Mouse (Mus musculus): ENCODE measurements around the gene Trim34a. TPM values are rescaled to one million over a fixed set of nuclear protein-coding genes. Genes with fewer than 3 reads are reported as not detected.

The Trim34a gene
- 16.4 TPM for polyA plus RNA-seq (2014; fragmentation: Illumina TruSeq; extraction: RNeasy Lipid Tissue Mini Kit (QIAGEN cat#74804); ENCODE audit: insufficient read depth, low read depth, low replicate concordance)

DNA sequence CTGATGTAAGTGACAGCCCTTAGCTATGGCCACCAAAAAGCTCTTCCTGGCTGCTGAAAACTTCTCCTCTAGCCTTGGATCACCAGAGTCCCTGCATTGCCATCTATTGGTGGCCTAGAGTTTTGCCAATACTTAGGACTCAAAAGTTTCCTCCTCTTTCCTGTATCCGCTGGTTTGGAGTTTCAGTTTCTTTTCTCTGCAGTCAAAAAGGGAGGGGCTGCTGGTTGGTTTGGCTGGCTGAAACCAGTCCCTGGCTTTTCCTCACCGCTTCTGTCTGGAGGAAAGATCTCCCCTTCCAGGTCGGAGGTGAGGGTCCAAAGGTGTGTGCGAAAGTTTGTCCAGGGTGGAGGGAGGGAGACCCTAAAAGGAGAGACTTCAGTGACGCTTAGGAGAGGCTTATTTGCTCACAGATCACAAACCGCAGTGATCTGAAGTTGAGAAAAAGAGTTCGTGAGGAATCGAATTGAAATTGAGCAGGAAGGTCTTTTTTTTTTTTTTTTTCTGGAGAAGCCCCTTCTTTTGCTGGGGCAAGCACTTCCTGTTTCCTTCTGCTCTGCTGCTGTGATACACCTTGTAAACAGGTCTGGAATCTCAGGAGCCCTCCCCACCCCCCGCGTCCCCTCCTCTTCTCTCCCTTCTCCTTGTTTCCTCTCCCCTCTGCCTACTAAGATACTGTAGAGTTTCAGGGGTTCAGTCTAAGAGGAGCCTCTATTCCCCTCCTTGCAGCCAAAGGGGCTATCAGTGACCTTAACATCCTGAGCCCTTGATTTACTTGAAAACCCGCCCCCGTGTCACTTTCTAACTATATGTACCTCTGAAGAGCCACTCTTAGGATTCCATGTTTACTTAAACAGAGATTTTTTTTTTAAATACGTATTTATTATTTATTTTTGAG, at the start of gene Trim34a:
Trim34a (plus strand) TSS at position 171 of the 895 bp plus-strand sequence.

DNA sequence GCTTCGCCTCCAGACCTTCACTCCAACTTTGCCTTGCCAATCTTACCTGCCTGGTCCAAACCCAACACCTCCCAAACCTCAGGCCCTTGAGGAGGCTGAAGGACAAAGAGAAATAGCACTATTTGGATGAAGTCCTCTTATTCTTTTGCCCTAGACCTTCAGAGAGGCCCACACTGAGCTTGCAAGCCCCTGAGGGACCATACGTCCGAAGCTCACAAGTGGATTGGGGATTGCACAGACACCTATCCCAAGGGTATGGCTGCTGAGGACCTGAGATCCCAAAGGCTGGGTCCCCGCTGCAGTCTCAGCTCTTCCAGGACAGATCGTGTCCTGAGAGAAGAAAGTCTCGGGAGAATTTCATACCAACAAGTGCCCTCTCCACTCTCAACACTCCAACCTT, 48.4 kb upstream of the Trim34a start, which contains the start of gene Olfr649:
Olfr649 (minus strand) TSS at position 101 of the 400 bp plus-strand sequence.

DNA sequence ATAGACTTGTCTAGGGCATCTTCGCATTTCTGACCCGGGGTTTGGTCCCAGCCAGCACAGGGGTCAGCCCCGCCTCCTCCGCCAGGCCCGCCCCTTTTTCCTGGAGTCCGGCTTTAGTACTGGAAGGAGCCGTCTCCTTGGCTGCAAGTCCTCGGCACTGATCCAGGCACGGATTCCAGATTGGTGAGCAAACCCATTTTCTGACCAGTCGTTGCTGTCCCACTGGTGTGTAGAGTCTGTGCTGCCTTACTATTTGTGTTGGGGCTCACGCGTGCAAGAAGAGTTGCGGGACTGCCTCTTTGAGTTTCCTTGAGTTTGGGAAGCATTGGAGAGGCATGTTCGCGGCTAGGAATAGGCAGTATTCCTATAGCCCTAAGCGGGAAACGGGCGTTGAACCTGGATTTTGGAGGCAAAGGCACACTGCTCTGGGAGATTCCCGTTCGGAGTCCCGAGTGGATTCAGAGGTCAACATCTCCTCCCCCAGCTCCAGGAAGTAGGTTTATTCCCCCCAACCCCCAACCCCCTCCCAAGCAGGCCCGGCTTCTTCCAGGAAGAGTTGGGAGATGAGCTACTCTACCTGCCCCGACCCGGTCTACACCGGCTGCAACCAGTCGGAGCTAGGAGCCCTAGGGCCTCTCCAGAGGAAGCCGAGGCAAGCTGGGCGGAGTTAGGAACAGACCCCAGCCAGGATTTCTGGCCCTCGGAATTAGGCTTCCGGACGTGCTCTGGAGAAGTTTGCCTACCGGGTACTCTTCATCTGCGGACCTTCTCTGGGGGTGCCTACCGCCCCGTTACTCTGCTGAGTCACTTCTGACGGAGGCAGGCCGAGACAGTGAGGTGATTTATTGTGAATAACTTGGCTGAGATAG, 25.3 kb upstream of the Trim34a start, which contains the start of gene Trim6:
Trim6 (plus strand) TSS at position 93 of the 869 bp plus-strand sequence.

DNA sequence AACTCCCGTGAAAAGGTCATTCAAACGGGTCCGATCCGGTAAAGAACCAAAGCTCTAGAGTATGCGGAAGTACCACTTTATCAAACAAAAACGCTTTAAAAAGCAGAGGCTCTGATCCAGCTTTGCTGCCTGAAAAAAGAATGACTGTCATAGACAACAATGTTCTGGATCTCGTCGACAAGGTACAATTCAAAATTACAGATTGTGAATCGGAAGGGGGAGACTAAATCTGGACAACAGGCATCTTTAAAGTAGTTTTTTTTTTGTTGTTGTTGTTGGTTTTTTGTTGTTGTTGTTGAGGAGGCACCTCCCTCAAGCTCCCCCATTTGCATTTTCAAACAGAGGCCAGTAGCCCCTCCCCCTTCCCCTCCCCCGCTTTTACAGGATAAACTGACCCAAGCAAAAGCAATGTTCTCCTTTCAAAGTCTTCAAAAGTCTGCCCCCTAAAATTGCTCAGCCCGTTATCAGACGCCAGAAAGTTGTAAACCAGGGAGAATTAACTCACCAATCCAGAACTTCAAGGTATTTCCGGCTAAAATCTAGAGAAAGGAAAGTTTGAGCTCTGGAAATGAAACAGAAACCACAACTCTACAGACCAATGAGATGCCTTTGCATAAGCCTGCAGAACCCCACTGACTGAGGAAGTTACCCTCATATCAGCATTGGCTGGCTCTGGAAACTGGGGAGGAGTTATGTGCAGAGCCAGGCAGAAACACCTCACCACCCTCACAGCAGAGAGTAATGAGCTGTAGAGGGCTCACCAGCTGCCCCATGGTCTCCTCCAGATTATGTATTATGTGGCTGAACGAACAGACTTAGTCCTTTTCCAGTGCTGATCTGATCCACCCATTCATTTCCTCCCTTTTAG, 43.6 kb downstream of the Trim34a start, which contains the start of gene Trim5:
Trim5 (minus strand) TSS at position 519 of the 868 bp plus-strand sequence.

Other genes with a start within 250 kb of the Trim34a start
- not detected for gene Olfr638, start 245.7 kb upstream of the Trim34a start, polyA plus RNA-seq (2014; fragmentation: Illumina TruSeq; extraction: RNeasy Lipid Tissue Mini Kit (QIAGEN cat#74804); ENCODE audit: insufficient read depth, low read depth, low replicate concordance)
- not detected for gene Olfr639, start 227.2 kb upstream of the Trim34a start, polyA plus RNA-seq (2014; fragmentation: Illumina TruSeq; extraction: RNeasy Lipid Tissue Mini Kit (QIAGEN cat#74804); ENCODE audit: insufficient read depth, low read depth, low replicate concordance)
- gene Olfr640, start 218.9 kb upstream of the Trim34a start, polyA plus RNA-seq (2014; fragmentation: Illumina TruSeq; extraction: RNeasy Lipid Tissue Mini Kit (QIAGEN cat#74804); ENCODE audit: insufficient read depth, low read depth, low replicate concordance), result not detected
- not detected for gene Olfr641, start 209.0 kb upstream of the Trim34a start, polyA plus RNA-seq (2014; fragmentation: Illumina TruSeq; extraction: RNeasy Lipid Tissue Mini Kit (QIAGEN cat#74804); ENCODE audit: insufficient read depth, low read depth, low replicate concordance)
- not detected for gene Olfr642, start 191.8 kb upstream of the Trim34a start, polyA plus RNA-seq (2014; fragmentation: Illumina TruSeq; extraction: RNeasy Lipid Tissue Mini Kit (QIAGEN cat#74804); ENCODE audit: insufficient read depth, low read depth, low replicate concordance)
- not detected for gene 4930516K23Rik, start 183.0 kb upstream of the Trim34a start, polyA plus RNA-seq (2014; fragmentation: Illumina TruSeq; extraction: RNeasy Lipid Tissue Mini Kit (QIAGEN cat#74804); ENCODE audit: insufficient read depth, low read depth, low replicate concordance)
- not detected for gene Olfr644, start 172.6 kb upstream of the Trim34a start, polyA plus RNA-seq (2014; fragmentation: Illumina TruSeq; extraction: RNeasy Lipid Tissue Mini Kit (QIAGEN cat#74804); ENCODE audit: insufficient read depth, low read depth, low replicate concordance)
- gene Olfr645, start 159.0 kb upstream of the Trim34a start, polyA plus RNA-seq (2014; fragmentation: Illumina TruSeq; extraction: RNeasy Lipid Tissue Mini Kit (QIAGEN cat#74804); ENCODE audit: insufficient read depth, low read depth, low replicate concordance), result not detected
- gene Olfr646, start 139.6 kb upstream of the Trim34a start, polyA plus RNA-seq (2014; fragmentation: Illumina TruSeq; extraction: RNeasy Lipid Tissue Mini Kit (QIAGEN cat#74804); ENCODE audit: insufficient read depth, low read depth, low replicate concordance), result not detected
- not detected for gene Ubqln5, start 114.6 kb upstream of the Trim34a start, polyA plus RNA-seq (2014; fragmentation: Illumina TruSeq; extraction: RNeasy Lipid Tissue Mini Kit (QIAGEN cat#74804); ENCODE audit: insufficient read depth, low read depth, low replicate concordance)
- gene Olfr643, start 107.1 kb upstream of the Trim34a start, polyA plus RNA-seq (2014; fragmentation: Illumina TruSeq; extraction: RNeasy Lipid Tissue Mini Kit (QIAGEN cat#74804); ENCODE audit: insufficient read depth, low read depth, low replicate concordance), result not detected
- not detected for gene Ubqln3, start 101.2 kb upstream of the Trim34a start, polyA plus RNA-seq (2014; fragmentation: Illumina TruSeq; extraction: RNeasy Lipid Tissue Mini Kit (QIAGEN cat#74804); ENCODE audit: insufficient read depth, low read depth, low replicate concordance)
- not detected for gene Ubqlnl, start 93.9 kb upstream of the Trim34a start, polyA plus RNA-seq (2014; fragmentation: Illumina TruSeq; extraction: RNeasy Lipid Tissue Mini Kit (QIAGEN cat#74804); ENCODE audit: insufficient read depth, low read depth, low replicate concordance)
- not detected for gene Olfm5, start 79.6 kb upstream of the Trim34a start, polyA plus RNA-seq (2014; fragmentation: Illumina TruSeq; extraction: RNeasy Lipid Tissue Mini Kit (QIAGEN cat#74804); ENCODE audit: insufficient read depth, low read depth, low replicate concordance)
- gene Olfr648, start 61.1 kb upstream of the Trim34a start, polyA plus RNA-seq (2014; fragmentation: Illumina TruSeq; extraction: RNeasy Lipid Tissue Mini Kit (QIAGEN cat#74804); ENCODE audit: insufficient read depth, low read depth, low replicate concordance), result not detected
- not detected for gene Olfr649, start 48.5 kb upstream of the Trim34a start, polyA plus RNA-seq (2014; fragmentation: Illumina TruSeq; extraction: RNeasy Lipid Tissue Mini Kit (QIAGEN cat#74804); ENCODE audit: insufficient read depth, low read depth, low replicate concordance)
- 0.55 TPM for gene Trim6, start 25.7 kb upstream of the Trim34a start, polyA plus RNA-seq (2014; fragmentation: Illumina TruSeq; extraction: RNeasy Lipid Tissue Mini Kit (QIAGEN cat#74804); ENCODE audit: insufficient read depth, low read depth, low replicate concordance)
- 3.5 TPM for gene Trim5, start 43.6 kb downstream of the Trim34a start, polyA plus RNA-seq (2014; fragmentation: Illumina TruSeq; extraction: RNeasy Lipid Tissue Mini Kit (QIAGEN cat#74804); ENCODE audit: insufficient read depth, low read depth, low replicate concordance)
- 34.7 TPM for gene Trim12a, start 71.0 kb downstream of the Trim34a start, polyA plus RNA-seq (2014; fragmentation: Illumina TruSeq; extraction: RNeasy Lipid Tissue Mini Kit (QIAGEN cat#74804); ENCODE audit: insufficient read depth, low read depth, low replicate concordance)
- not detected for gene Trim34b, start 85.0 kb downstream of the Trim34a start, polyA plus RNA-seq (2014; fragmentation: Illumina TruSeq; extraction: RNeasy Lipid Tissue Mini Kit (QIAGEN cat#74804); ENCODE audit: insufficient read depth, low read depth, low replicate concordance)
- 12.5 TPM for gene Trim12c, start 108.9 kb downstream of the Trim34a start, polyA plus RNA-seq (2014; fragmentation: Illumina TruSeq; extraction: RNeasy Lipid Tissue Mini Kit (QIAGEN cat#74804); ENCODE audit: insufficient read depth, low read depth, low replicate concordance)
- 1.8 TPM for gene Trim30b, start 125.4 kb downstream of the Trim34a start, polyA plus RNA-seq (2014; fragmentation: Illumina TruSeq; extraction: RNeasy Lipid Tissue Mini Kit (QIAGEN cat#74804); ENCODE audit: insufficient read depth, low read depth, low replicate concordance)
- 0.22 TPM for gene Trim30c, start 156.4 kb downstream of the Trim34a start, polyA plus RNA-seq (2014; fragmentation: Illumina TruSeq; extraction: RNeasy Lipid Tissue Mini Kit (QIAGEN cat#74804); ENCODE audit: insufficient read depth, low read depth, low replicate concordance)
- gene Trim30a, start 220.7 kb downstream of the Trim34a start, polyA plus RNA-seq (2014; fragmentation: Illumina TruSeq; extraction: RNeasy Lipid Tissue Mini Kit (QIAGEN cat#74804); ENCODE audit: insufficient read depth, low read depth, low replicate concordance), result 11.2 TPM

Data from lung, adult 10 weeks (tissue).